Mouse (Mus musculus) neural tube, embryonic 15.5 days (tissue): ENCODE measurements around the gene Trim62. TPM values are rescaled to one million over a fixed set of nuclear protein-coding genes. Genes with fewer than 3 reads are reported as not detected.
A peak's percentile ranks its signal among the peaks of the same experiment; 100 is the strongest.
"Not testable (repeated sequence)": the region's sequence is repeated elsewhere in the genome, so short reads cannot be mapped to it uniquely, and the experiment has no call there.

Experiments
- ATAC-seq: fragments of 200-750 bp; cut with Nextera tagmentation; 2 replicates; pipeline ENCODE4 v1.8.0; 2017; ENCODE audit warnings: mild to moderate bottlenecking, moderate TSS enrichment, moderate library complexity; ENCODE audit not compliant: low FRiP score
- H3K27ac ChIP-seq: fragments of 300-500 bp; sonication (generic); replicated peaks from 2 replicates; pipeline ENCODE4 v1.5.1; 2015; ENCODE audit warnings: mild to moderate bottlenecking, inconsistent platforms
- H3K27me3 ChIP-seq: fragments of 300-500 bp; sonication (generic); replicated peaks from 2 replicates; pipeline ENCODE4 v1.6.1; 2015; ENCODE audit warnings: inconsistent platforms
- H3K36me3 ChIP-seq: fragments of 300-500 bp; sonication (generic); 2 replicates; pipeline ENCODE4 v1.6.1; 2015; ENCODE audit warnings: inconsistent platforms
- H3K4me1 ChIP-seq: fragments of 300-500 bp; sonication (generic); 2 replicates; pipeline ENCODE4 v1.6.1; 2015; ENCODE audit warnings: inconsistent platforms
- H3K4me2 ChIP-seq: fragments of 300-500 bp; sonication (generic); 2 replicates; pipeline ENCODE4 v1.6.1; 2015; ENCODE audit warnings: inconsistent platforms, mild to moderate bottlenecking, moderate library complexity
- H3K4me3 ChIP-seq: fragments of 300-500 bp; sonication (generic); replicated peaks from 2 replicates; pipeline ENCODE4 v1.5.1; 2015; ENCODE audit warnings: mild to moderate bottlenecking, inconsistent platforms
- H3K9ac ChIP-seq: fragments of 300-500 bp; sonication (generic); replicated peaks from 2 replicates; pipeline ENCODE4 v1.6.1; 2015; ENCODE audit warnings: mild to moderate bottlenecking, inconsistent platforms
- H3K9me3 ChIP-seq: fragments of 300-500 bp; sonication (generic); replicated peaks from 2 replicates; pipeline ENCODE4 v1.6.1; 2016; ENCODE audit warnings: inconsistent platforms
- WGBS: fragments of 180-500 bp; shearing (Covaris S2); methylation state at CpG from one replicate; pipeline ENCODE4 v1.1.7; 2015; ENCODE audit warnings: mixed read lengths; 5-methylcytosine and 5-hydroxymethylcytosine counted together
- polyA plus RNA-seq: library from polyadenylated mRNA; unstranded; fragments of >200 nt; fragmentation: Nextera tagmentation; extraction: Ambion mirVana; gene quantifications from 2 replicates; pipeline ENCODE4 v1.2.1, GENCODE M21; 2015

Gene Trim62
- polyA plus RNA-seq, 1 experiment from 2014 or later: 25.5 TPM

DNA sequence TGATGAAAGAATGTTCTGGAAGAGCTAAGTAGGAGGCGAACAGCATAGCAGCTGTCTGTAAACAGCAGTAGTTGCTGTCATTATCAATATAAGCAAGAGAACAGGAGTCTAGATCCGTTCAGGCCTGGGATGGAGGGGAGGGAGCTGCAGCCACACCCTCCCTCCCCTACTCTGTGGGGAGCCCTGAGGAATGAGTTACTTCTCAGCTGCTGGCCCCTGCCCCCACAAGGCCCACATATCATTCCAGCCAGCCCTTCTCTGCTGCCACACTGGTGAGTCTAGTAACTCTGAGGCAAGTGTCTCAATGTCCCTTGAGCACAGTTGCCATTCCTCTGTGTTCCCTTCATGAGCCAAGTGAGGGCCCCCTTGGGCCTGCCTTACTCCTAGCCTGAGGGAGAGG, 26.2 kb upstream of the Trim62 start:
- Histone ChIP-seq H3K4me3 (no peak overlapping the region), H3K9me3 (no peaks in the 10 kb centered on the region), H3K27ac (peak overlapping the region; percentile 45; the same call in 1 of the 2 replicates), H3K9ac (no peak overlapping the region), H3K4me1 (peaks cover 10% of the 10 kb centered on the region; the same call in 1 of the 2 replicates), H3K4me2 (no peak overlapping the region), H3K36me3 (no peaks in the 10 kb centered on the region), H3K27me3 (no peaks in the 10 kb centered on the region)
- 60% methylated on average over 2 of the region's 2 CpGs for WGBS
- ATAC-seq: no peak

GRCm38 (mm10) chr4:128858226-128858625, 25.2 kb upstream of the Trim62 start:
- not testable (repeated sequence) for H3K9me3 ChIP-seq, H3K9ac ChIP-seq, H3K27me3 ChIP-seq, H3K4me2 ChIP-seq, H3K36me3 ChIP-seq, H3K27ac ChIP-seq, H3K4me3 ChIP-seq, ATAC-seq
- H3K4me1 ChIP-seq: peaks cover 10% of the 10 kb centered on the region; the same call in 1 of the 2 replicates

DNA sequence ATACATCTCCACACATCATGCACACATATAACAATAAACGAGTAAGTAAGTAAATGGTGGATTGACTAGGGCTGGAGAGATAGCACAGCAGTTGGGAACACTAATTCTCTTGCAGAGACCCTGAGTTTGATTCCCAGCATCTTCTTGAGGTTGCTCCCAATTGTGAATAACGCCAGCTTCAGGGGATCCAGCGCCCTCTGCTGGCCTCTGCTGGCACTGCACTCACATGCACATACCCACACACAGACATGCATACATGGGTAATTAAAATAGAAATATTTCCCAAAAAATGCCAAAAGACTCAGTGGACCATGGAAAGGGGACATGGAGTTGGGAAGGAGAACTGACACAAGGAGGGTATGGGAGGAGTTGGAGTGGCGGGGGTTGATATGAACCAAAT, 24.5 kb upstream of the Trim62 start:
- no peaks in the 10 kb centered on the region for H3K36me3 ChIP-seq
- 72% methylated on average over 4 of the region's 4 CpGs for WGBS
- peaks cover 10% of the 10 kb centered on the region; the same call in 1 of the 2 replicates for H3K4me1 ChIP-seq
- H3K4me2 ChIP-seq: no peak overlapping the region
- no peaks in the 10 kb centered on the region for H3K27me3 ChIP-seq
- no peak overlapping the region for H3K9ac ChIP-seq
- H3K27ac ChIP-seq: no peak overlapping the region
- no peak for ATAC-seq
- no peaks in the 10 kb centered on the region for H3K9me3 ChIP-seq
- no peak overlapping the region for H3K4me3 ChIP-seq

- Histone ChIP-seq H3K27ac (peak overlapping the region; percentile 65), H3K9me3 (no peaks in the 10 kb centered on the region), H3K4me1 (peaks cover 13% of the 10 kb centered on the region), H3K4me3 (no peak overlapping the region), H3K27me3 (no peaks in the 10 kb centered on the region), H3K9ac (0 out of 2 replicates have a peak overlapping the region, but pooled peaks have one; percentile 3), H3K36me3 (no peaks in the 10 kb centered on the region), H3K4me2 (peak overlapping the region; percentile 42)
- WGBS: 49% methylated on average over 19 of the region's 19 CpGs
- no peak for ATAC-seq
Observed at GRCm38 (mm10) chr4:128872992-128873391, 10.4 kb upstream of the Trim62 start.

GRCm38 (mm10) chr4:128874062-128874461, 9.3 kb upstream of the Trim62 start:
- Histone ChIP-seq H3K9ac (no peak overlapping the region), H3K9me3 (no peaks in the 10 kb centered on the region), H3K4me3 (no peak overlapping the region), H3K36me3 (no peaks in the 10 kb centered on the region), H3K27ac (no peak overlapping the region), H3K27me3 (no peaks in the 10 kb centered on the region), H3K4me1 (peaks cover 18% of the 10 kb centered on the region), H3K4me2 (no peak overlapping the region)
- ATAC-seq: no peak
- whole genome bisulfite sequencing: 92% methylated on average over 17 of the region's 17 CpGs

GRCm38 (mm10) chr4:128875439-128875838, 7.9 kb upstream of the Trim62 start:
- no peak overlapping the region for H3K4me3 ChIP-seq
- no peaks in the 10 kb centered on the region for H3K27me3 ChIP-seq
- ATAC-seq: no peak
- no peak overlapping the region for H3K4me2 ChIP-seq
- no peaks in the 10 kb centered on the region for H3K9me3 ChIP-seq
- H3K27ac ChIP-seq: no peak overlapping the region
- H3K36me3 ChIP-seq: no peaks in the 10 kb centered on the region
- H3K4me1 ChIP-seq: peaks cover 23% of the 10 kb centered on the region
- H3K9ac ChIP-seq: no peak overlapping the region
- WGBS: 95% methylated on average over 11 of the region's 11 CpGs

DNA sequence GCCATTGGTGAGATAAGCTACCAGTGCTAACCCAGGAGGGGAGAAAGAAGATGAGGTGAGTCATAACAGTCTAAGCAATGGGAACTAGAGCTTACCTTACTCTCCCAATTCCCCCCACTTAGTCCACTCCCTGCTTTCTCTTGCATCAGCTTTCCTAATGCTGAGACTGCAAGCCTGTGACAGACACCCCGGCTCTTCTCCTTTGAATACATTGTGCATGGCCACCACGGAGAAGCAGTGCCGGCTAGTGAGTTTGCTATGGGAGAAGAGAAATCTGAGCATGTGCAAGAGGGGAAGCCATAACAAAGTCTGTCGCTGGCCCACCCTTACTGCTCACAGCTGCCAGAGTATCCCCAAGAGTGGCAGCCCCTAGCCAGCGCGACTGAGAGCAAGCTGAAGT, 5.9 kb upstream of the Trim62 start:
- Histone ChIP-seq H3K9ac (no peak overlapping the region), H3K4me1 (peaks cover 24% of the 10 kb centered on the region), H3K27me3 (no peaks in the 10 kb centered on the region), H3K36me3 (no peaks in the 10 kb centered on the region), H3K9me3 (no peaks in the 10 kb centered on the region), H3K4me2 (no peak overlapping the region), H3K4me3 (no peak overlapping the region), H3K27ac (peak overlapping the region; percentile 28)
- 13% methylated on average over 6 of the region's 6 CpGs for WGBS
- ATAC-seq: no peak; the same call in 1 of the 2 replicates

DNA sequence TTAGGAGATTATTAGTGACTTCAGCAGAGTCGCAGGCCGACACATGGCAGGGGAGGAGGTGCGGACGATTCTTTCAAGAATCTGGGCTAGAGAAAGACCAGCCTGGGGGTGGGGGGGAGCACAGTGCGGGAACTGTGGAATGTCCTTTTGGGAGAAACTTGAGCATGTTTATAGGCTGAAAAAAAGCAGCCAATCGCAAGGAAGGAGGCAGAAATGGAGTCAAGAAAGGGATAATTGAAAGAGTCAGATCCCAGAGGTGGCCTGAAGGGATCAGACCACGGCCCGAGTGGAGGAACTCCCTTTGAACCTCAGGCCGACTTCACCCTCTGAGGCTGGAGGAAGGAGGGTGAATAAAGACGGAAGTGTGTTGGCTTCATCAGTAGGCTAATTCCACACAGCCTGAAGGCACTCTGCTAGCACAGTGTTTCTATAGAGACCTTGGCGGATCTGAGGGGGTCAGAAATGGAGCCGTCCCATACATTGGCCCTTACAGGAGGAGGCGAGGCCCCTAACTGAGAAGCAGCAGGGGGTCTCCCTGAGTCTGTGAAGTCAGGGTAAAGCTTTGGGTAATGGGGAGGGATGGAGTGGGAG, 4.4 kb upstream of the Trim62 start:
- no peaks in the 10 kb centered on the region for H3K36me3 ChIP-seq
- H3K4me3 ChIP-seq: no peak overlapping the region
- WGBS: 16% methylated on average over 13 of the region's 13 CpGs
- no peak overlapping the region for H3K27ac ChIP-seq
- H3K4me2 ChIP-seq: peak overlapping the region; percentile 19; the same call in 1 of the 2 replicates
- H3K4me1 ChIP-seq: peaks cover 26% of the 10 kb centered on the region
- H3K9me3 ChIP-seq: no peaks in the 10 kb centered on the region
- H3K9ac ChIP-seq: no peak overlapping the region
- H3K27me3 ChIP-seq: no peaks in the 10 kb centered on the region
- ATAC-seq: no peak

GRCm38 (mm10) chr4:128883801-128884710, 676 bp downstream of the Trim62 start:
- Histone ChIP-seq H3K4me2 (peak overlapping the region; percentile 89), H3K36me3 (no peaks in the 10 kb centered on the region), H3K4me3 (peak overlapping the region; percentile 87), H3K9ac (peak overlapping the region; percentile 89), H3K27ac (peak overlapping the region; percentile 91), H3K4me1 (peaks cover 62% of the 10 kb centered on the region), H3K27me3 (no peaks in the 10 kb centered on the region), H3K9me3 (no peaks in the 10 kb centered on the region)
- ATAC-seq: peak; percentile 69
- WGBS: under 1% methylated on average over 93 of the region's 94 CpGs

DNA sequence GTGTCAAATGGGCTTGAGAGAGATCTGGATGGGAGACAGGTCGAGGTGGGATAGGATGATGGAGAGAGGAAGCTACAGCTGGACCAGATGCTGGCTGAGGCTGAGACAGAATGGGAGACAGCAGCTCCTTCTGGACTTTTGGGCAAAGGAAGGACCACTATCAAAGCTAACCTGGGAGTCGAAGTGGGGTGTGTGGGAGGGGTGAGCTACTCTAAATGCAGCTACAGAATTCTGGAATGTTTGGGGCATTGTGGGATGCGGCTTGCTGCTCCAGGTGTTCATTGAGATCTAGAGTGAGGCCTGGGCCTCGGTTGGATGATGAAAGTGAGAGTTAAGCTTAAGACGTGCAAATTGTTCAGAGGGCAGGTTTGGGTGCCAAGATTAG, 1.3 kb downstream of the Trim62 start:
- Histone ChIP-seq H3K9me3 (no peaks in the 10 kb centered on the region), H3K36me3 (no peaks in the 10 kb centered on the region), H3K4me3 (peak overlapping the region; percentile 87), H3K27ac (peak overlapping the region; percentile 91; the same call in 1 of the 2 replicates), H3K27me3 (no peaks in the 10 kb centered on the region), H3K4me2 (peak overlapping the region; percentile 89), H3K4me1 (peaks cover 56% of the 10 kb centered on the region), H3K9ac (peak overlapping the region; percentile 89)
- ATAC-seq: no peak
- 49% methylated on average over 5 of the region's 5 CpGs for WGBS

DNA sequence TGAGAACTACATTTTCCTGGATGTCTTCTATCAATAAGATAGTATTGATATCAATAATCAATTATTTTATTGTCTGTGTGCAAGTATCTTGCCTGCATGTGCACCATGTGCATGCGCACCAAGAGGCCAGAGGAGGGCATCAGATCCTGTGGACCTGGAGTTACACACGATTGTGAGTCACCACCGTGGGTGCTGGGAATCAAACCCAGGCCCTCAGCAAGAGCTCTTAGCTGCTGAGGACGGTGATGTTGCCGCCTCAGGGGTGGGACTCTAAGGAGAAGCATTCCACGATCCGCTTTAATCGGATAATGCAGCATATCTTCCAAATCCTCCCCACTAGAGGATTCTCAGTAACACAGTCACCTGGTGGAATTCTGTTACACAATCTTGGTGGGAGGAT, 2.2 kb downstream of the Trim62 start:
- Histone ChIP-seq H3K27me3 (no peaks in the 10 kb centered on the region), H3K36me3 (no peaks in the 10 kb centered on the region), H3K9me3 (no peaks in the 10 kb centered on the region), H3K4me1 (peaks cover 60% of the 10 kb centered on the region), H3K27ac (no peak overlapping the region), H3K4me3 (peak overlapping the region; percentile 87; the same call in 1 of the 2 replicates), H3K9ac (no peak overlapping the region), H3K4me2 (peak overlapping the region; percentile 89; the same call in 1 of the 2 replicates)
- ATAC-seq: no peak
- 97% methylated on average over 8 of the region's 8 CpGs for WGBS

GRCm38 (mm10) chr4:128886571-128886970, 3.2 kb downstream of the Trim62 start:
- Histone ChIP-seq H3K27ac (no peak overlapping the region; the same call in 1 of the 2 replicates), H3K9ac (peak overlapping the region; percentile 17; the same call in 1 of the 2 replicates), H3K9me3 (no peaks in the 10 kb centered on the region), H3K36me3 (no peaks in the 10 kb centered on the region), H3K4me1 (peaks cover 70% of the 10 kb centered on the region), H3K27me3 (no peaks in the 10 kb centered on the region), H3K4me2 (peak overlapping the region; percentile 45), H3K4me3 (0 out of 2 replicates have a peak overlapping the region, but pooled peaks have one; percentile 6)
- no peak for ATAC-seq
- 32% methylated on average over 5 of the region's 5 CpGs for WGBS
